Mouse (Mus musculus) kidney, adult 2 months (tissue): ENCODE results near the gene Nfkbia. TPM values are rescaled to one million over a fixed set of nuclear protein-coding genes. Genes with fewer than 3 reads are reported as not detected.
A peak's percentile ranks its signal among the peaks of the same experiment; 100 is the strongest.

Source experiments
- DNase-seq: peaks from one replicate; pipeline ENCODE4 v3.0.0; 2021
- H3K27ac ChIP-seq: fragments of 200-500 bp; 2 replicates; pipeline ENCODE4 v1.5.1; 2012; ENCODE audit warnings: low read depth, low read length, control low read depth, inconsistent platforms; ENCODE audit not compliant: insufficient read depth
- H3K27me3 ChIP-seq: fragments of 200-500 bp; replicated peaks from 2 replicates; pipeline ENCODE4 v1.6.1; 2012; ENCODE audit warnings: mild to moderate bottlenecking, moderate library complexity, low read length, inconsistent platforms; ENCODE audit not compliant: control insufficient read depth, insufficient read depth
- H3K36me3 ChIP-seq: fragments of 200-500 bp; 2 replicates; pipeline ENCODE4 v1.6.1; 2012; ENCODE audit warnings: mild to moderate bottlenecking, moderate library complexity, low read length, inconsistent platforms; ENCODE audit not compliant: control insufficient read depth, insufficient read depth
- H3K4me1 ChIP-seq: fragments of 200-500 bp; 2 replicates; pipeline ENCODE4 v1.6.1; 2011; ENCODE audit warnings: low read length; ENCODE audit not compliant: control insufficient read depth, insufficient read depth
- H3K4me3 ChIP-seq: fragments of 200-500 bp; 2 replicates; pipeline ENCODE4 v1.5.1; 2011; ENCODE audit warnings: mild to moderate bottlenecking, low read depth, low read length, control low read depth; ENCODE audit not compliant: insufficient read depth
- CTCF ChIP-seq: fragments of 200-500 bp; conservative IDR thresholded peaks from 2 replicates; pipeline ENCODE4 v1.5.1; 2011; ENCODE audit warnings: low read depth, mild to moderate bottlenecking, control low read depth, low read length, moderate library complexity, mixed read lengths; ENCODE audit not compliant: insufficient read depth, insufficient read length
- POLR2A ChIP-seq: fragments of 200-500 bp; IDR thresholded peaks from one replicate; pipeline ENCODE4 v1.6.1; 2011; ENCODE audit warnings: low read depth, low read length, control low read depth
- WGBS: fragments of 180-500 bp; shearing (Covaris S2); methylation state at CpG from one replicate; pipeline ENCODE4 v1.1.7; 2018; 5-methylcytosine and 5-hydroxymethylcytosine counted together
- polyA plus RNA-seq: library from polyadenylated mRNA; depleted of rRNA; stranded (reverse); fragments of >200 nt; gene quantifications from 2 replicates; pipeline ENCODE4 v1.2.3, GENCODE M21; 2012

The Nfkbia gene
- polyA plus RNA-seq, 1 experiment: 93.3 TPM

GRCm38 (mm10) chr12:55495902-55496605 is 3.6 kb upstream of the Nfkbia start:
- Histone ChIP-seq H3K36me3 (peaks cover 2% of the 10 kb centered on the region), H3K4me3 (no peak overlapping the region), H3K27me3 (no peaks in the 10 kb centered on the region), H3K4me1 (peaks cover 6% of the 10 kb centered on the region; the same call in 1 of the 2 replicates), H3K27ac (no peak overlapping the region)
- WGBS: 85% methylated on average over 5 of the region's 5 CpGs
- TF ChIP-seq CTCF (no peak), POLR2A (no peak)
- no peak for DNase-seq

- H3K27me3 ChIP-seq: no peaks in the 10 kb centered on the region
- H3K4me1 ChIP-seq: peaks cover 12% of the 10 kb centered on the region; the same call in 1 of the 2 replicates
- WGBS: 35% methylated on average over 9 of the region's 9 CpGs
- DNase-seq: peak; percentile 88
- peaks cover 10% of the 10 kb centered on the region for H3K36me3 ChIP-seq
- no peak for TF ChIP-seq POLR2A
- peak; percentile 85 for TF ChIP-seq CTCF
- H3K4me3 ChIP-seq: no peak overlapping the region
- no peak overlapping the region for H3K27ac ChIP-seq
Measured at GRCm38 (mm10) chr12:55495114-55495901, 2.9 kb upstream of the Nfkbia start.

DNA sequence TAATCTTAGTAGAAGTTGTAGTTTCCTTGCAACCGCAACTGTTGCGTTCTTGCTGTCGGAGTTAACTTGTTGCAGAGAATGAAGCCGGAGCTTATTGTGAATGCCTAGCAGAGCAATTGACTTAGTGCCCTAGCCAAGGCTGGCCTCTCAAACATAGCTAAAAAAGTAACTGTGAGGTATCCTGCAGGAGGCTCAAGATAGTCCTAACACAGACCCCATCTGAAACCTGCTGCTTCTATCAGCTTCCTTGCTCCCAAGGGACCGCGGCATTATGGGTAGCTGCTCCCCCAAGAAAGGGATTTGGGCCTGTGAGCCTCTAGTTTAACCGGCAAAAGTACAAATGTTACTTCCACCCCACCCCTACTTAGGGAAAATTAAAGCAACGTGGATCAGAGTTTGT is 934 bp upstream of the Nfkbia start:
- Histone ChIP-seq H3K27ac (peak overlapping the region; percentile 99), H3K36me3 (peaks cover 17% of the 10 kb centered on the region), H3K4me3 (no peak overlapping the region), H3K4me1 (peaks cover 15% of the 10 kb centered on the region; the same call in 1 of the 2 replicates), H3K27me3 (no peaks in the 10 kb centered on the region)
- 48% methylated on average over 8 of the region's 8 CpGs for WGBS
- TF ChIP-seq CTCF (no peak), POLR2A (no peak)
- DNase-seq: peak; percentile 24

DNA sequence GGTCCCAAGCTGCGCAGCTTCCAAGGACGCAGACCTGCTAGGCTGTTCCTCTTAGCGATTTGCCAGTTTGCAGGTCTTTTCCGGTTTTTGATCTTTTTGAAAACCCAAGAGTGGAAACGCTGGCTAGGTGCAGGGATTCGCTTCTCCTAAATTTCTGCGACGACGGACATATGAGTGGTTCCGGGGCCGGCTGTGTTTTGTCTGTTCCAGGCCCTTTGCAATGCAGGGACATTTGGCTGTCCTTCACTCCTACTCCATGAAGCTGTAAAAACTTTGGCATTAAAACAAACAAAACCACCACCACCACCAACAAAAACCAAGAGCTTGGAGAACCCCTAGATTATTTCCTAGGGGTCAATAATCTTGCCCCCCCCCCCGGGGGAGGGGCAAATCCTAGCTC is 494 bp upstream of the Nfkbia start:
- Histone ChIP-seq H3K27ac (peak overlapping the region; percentile 99), H3K36me3 (peaks cover 17% of the 10 kb centered on the region), H3K4me1 (peaks cover 17% of the 10 kb centered on the region), H3K27me3 (no peaks in the 10 kb centered on the region), H3K4me3 (peak overlapping the region; percentile 83)
- no peak for DNase-seq
- no peak for TF ChIP-seq POLR2A
- TF ChIP-seq CTCF: no peak
- WGBS: 2% methylated on average over 12 of the region's 12 CpGs

DNA sequence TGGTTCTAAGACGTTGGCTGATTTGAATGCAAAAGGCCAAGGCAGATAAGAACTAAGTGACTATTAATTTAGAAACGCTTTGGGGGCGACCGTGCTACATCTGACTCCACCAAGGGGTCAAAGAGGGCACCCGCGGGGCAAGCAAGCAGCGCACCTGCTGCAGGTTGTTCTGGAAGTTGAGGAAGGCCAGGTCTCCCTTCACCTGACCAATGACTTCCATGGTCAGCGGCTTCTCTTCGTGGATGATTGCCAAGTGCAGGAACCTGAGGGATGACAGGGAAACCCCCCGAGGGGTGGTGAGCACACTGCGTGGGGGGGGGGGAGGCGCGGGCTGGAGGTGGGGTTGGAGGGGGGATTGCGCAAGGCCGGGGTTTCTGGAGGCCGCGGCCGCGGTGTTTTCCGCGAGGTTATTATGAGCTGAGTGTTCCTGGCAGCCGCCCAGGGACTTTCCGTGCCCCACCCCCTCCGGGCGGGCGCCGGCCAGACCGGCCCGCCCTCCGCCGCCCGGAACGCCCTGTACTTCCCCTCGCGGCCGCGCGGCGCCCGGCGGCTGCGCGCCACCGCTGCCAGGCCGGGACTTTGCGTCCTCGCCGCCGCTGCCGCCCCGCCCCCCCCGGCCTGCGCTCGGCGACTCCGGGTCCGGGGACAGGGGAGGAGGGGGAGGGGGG is 797 bp downstream of the Nfkbia start:
- WGBS: 2% methylated on average over 55 of the region's 57 CpGs
- no peak for TF ChIP-seq POLR2A
- 0 out of 2 replicates have a peak, but pooled peaks have one; percentile 13 for TF ChIP-seq CTCF
- H3K4me1 ChIP-seq: peaks cover 26% of the 10 kb centered on the region

GRCm38 (mm10) chr12:55490722-55491449 is 1.6 kb downstream of the Nfkbia start:
- no peaks in the 10 kb centered on the region for H3K27me3 ChIP-seq
- peak overlapping the region; percentile 96 for H3K4me3 ChIP-seq
- 54% methylated on average over 13 of the region's 13 CpGs for WGBS
- H3K27ac ChIP-seq: peak overlapping the region; percentile 97
- no peak for TF ChIP-seq CTCF
- TF ChIP-seq POLR2A: no peak
- H3K4me1 ChIP-seq: peaks cover 26% of the 10 kb centered on the region
- H3K36me3 ChIP-seq: peaks cover 17% of the 10 kb centered on the region
- peak; percentile 45 for DNase-seq

More for the DNA sequence above, 797 bp downstream of the Nfkbia start:
- peaks cover 17% of the 10 kb centered on the region for H3K36me3 ChIP-seq
- H3K4me3 ChIP-seq: peak overlapping the region; percentile 96
- H3K27ac ChIP-seq: peak overlapping the region; percentile 99
- no peaks in the 10 kb centered on the region for H3K27me3 ChIP-seq
- peak; percentile 98 for DNase-seq
